Mouse (Mus musculus): ENCODE data around the gene Hs3st5. TPM values are rescaled to one million over a fixed set of nuclear protein-coding genes. Genes with fewer than 3 reads are reported as not detected.

Gene Hs3st5
- polyA plus RNA-seq, 1 experiment from 2014 or later = 2.9 TPM

- H3K9me3 ChIP-seq (ENCODE audit: control insufficient read depth, low read depth, low read length) = no peaks in the 10 kb centered on the region
- 81% methylated on average over 3 of the region's 3 CpGs for whole genome bisulfite sequencing
Observed at GRCm38 (mm10) chr10:36726239-36726638, 219.6 kb downstream of the Hs3st5 start.

DNA sequence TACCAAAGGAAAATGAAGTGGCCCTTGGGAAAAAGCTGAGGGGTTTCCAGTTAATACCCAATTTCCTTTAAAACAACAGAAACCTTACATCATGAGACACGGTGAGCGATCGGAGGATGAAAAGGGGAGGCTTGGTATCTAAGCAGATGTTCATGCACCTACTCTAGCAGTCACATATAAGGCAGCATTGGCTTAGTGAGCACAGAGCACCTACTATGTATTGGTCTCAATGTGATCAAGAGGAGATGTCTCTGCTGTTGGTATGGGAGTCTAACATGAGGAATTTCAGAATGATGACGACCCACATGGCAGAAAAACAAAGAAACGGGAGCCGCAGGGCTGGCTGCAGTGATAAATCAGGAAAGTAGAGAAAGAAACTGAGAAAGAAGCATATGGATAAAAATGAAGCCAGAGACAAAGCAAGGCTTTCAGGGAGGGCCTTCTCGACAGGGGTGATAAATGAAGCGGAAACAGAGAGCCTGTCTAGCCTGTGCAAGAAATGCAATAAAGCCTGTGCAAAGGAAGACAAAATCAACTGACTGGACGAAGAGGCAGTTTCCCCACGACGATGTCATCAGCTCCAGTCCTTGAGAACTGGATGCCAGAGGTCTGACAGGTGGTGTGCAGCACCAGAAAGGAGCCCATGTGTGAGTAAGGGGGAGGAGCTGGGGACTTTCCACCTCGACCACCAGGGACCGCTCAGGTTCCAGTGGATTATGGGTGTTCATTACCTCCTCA lies 222.9 kb downstream of the Hs3st5 start:
- no peak overlapping the region for H3K4me2 ChIP-seq (replicated peaks; ENCODE audit: low read depth, low read length)

More at GRCm38 (mm10) chr10:36726239-36726638, 219.6 kb downstream of the Hs3st5 start:
- H3K27me3 ChIP-seq (ENCODE audit: control insufficient read depth, insufficient read depth, low read length) = no peaks in the 10 kb centered on the region
- H3K36me3 ChIP-seq (ENCODE audit: control insufficient read depth, insufficient read depth, low read length) = no peaks in the 10 kb centered on the region
- H3K4me3 ChIP-seq (ENCODE audit: low read depth, low read length) = no peak overlapping the region
- H3K9ac ChIP-seq (replicated peaks; ENCODE audit: low read depth, low read length) = no peak overlapping the region
- no peaks in the 10 kb centered on the region for H3K4me1 ChIP-seq (ENCODE audit: control insufficient read depth, insufficient read depth, low read length)
- H3K27ac ChIP-seq (ENCODE audit: low read length) = no peak overlapping the region
- no peak for ATAC-seq (ENCODE audit: insufficient number of reproducible peaks, insufficient read depth, low FRiP score, low read depth)
- H3K4me2 ChIP-seq (replicated peaks; ENCODE audit: low read depth, low read length) = no peak overlapping the region

GRCm38 (mm10) chr10:36739375-36739774 lies 232.8 kb downstream of the Hs3st5 start:
- Histone ChIP-seq H3K4me3 (ENCODE audit: low read depth, low read length) (no peak overlapping the region), H3K4me2 (replicated peaks; ENCODE audit: low read depth, low read length) (no peak overlapping the region), H3K36me3 (ENCODE audit: control insufficient read depth, insufficient read depth, low read length) (no peaks in the 10 kb centered on the region), H3K27me3 (ENCODE audit: control insufficient read depth, insufficient read depth, low read length) (no peaks in the 10 kb centered on the region), H3K27ac (ENCODE audit: low read length) (no peak overlapping the region), H3K9me3 (ENCODE audit: control insufficient read depth, low read depth, low read length) (no peaks in the 10 kb centered on the region), H3K9ac (replicated peaks; ENCODE audit: low read depth, low read length) (no peak overlapping the region), H3K4me1 (ENCODE audit: control insufficient read depth, insufficient read depth, low read length) (no peaks in the 10 kb centered on the region)
- no peak for ATAC-seq (ENCODE audit: insufficient number of reproducible peaks, insufficient read depth, low FRiP score, low read depth)

More for the DNA sequence above, 222.9 kb downstream of the Hs3st5 start:
- Histone ChIP-seq H3K9me3 (ENCODE audit: control insufficient read depth, low read depth, low read length) (no peaks in the 10 kb centered on the region), H3K4me1 (ENCODE audit: control insufficient read depth, insufficient read depth, low read length) (no peaks in the 10 kb centered on the region), H3K36me3 (ENCODE audit: control insufficient read depth, insufficient read depth, low read length) (no peaks in the 10 kb centered on the region), H3K4me3 (ENCODE audit: low read depth, low read length) (no peak overlapping the region), H3K9ac (replicated peaks; ENCODE audit: low read depth, low read length) (no peak overlapping the region), H3K27me3 (ENCODE audit: control insufficient read depth, insufficient read depth, low read length) (no peaks in the 10 kb centered on the region), H3K27ac (ENCODE audit: low read length) (no peak overlapping the region)
- 51% methylated on average over 13 of the region's 13 CpGs for WGBS
- no peak for ATAC-seq (ENCODE audit: insufficient number of reproducible peaks, insufficient read depth, low FRiP score, low read depth)

DNA sequence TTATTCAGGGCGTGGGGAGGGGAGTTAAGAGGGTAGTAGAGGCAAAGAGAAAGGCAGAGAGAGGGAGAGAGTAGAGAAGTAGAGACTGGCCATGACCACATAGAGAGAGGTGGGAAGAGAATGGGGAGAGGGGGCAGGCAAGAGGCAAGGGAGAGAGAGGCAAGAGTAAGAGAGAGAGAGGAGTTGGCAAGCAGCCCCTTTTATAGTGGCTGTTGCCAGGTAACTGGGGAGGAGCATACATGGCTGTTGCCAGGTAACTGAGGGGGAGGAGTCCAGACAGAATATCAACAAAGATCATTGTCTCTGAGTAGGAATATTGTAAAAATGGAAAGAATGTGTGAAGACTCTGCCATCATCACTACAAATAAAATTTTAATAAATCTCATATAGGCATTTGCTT lies 243.4 kb downstream of the Hs3st5 start:
- Histone ChIP-seq H3K27me3 (ENCODE audit: control insufficient read depth, insufficient read depth, low read length) (no peaks in the 10 kb centered on the region), H3K9me3 (ENCODE audit: control insufficient read depth, low read depth, low read length) (no peaks in the 10 kb centered on the region), H3K4me1 (ENCODE audit: control insufficient read depth, insufficient read depth, low read length) (no peaks in the 10 kb centered on the region), H3K9ac (replicated peaks; ENCODE audit: low read depth, low read length) (no peak overlapping the region), H3K27ac (ENCODE audit: low read length) (no peak overlapping the region), H3K4me2 (replicated peaks; ENCODE audit: low read depth, low read length) (no peak overlapping the region), H3K36me3 (ENCODE audit: control insufficient read depth, insufficient read depth, low read length) (no peaks in the 10 kb centered on the region), H3K4me3 (ENCODE audit: low read depth, low read length) (no peak overlapping the region)
- WGBS = 52% methylated on average over 1 of the region's 1 CpGs
- no peak for ATAC-seq (ENCODE audit: insufficient number of reproducible peaks, insufficient read depth, low FRiP score, low read depth)

DNA sequence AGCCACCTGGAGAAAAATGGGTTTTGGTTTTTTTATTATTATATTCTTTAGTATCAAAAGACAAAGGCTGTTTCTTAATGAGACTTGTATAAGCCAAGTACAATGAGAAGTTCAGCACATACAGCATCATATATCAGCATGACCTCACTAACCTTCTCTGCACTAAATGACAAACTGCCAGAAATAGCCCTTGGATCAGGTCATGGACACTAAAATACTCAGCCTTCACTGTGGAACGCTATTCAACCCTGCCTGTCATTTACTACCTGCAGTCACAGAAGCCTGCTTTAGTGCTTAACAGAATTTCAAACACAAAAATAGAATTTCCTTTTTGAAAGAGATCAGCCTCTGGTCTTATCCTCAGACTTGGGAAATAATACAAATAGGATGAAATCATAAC lies 247.9 kb downstream of the Hs3st5 start:
- no peak overlapping the region for H3K9ac ChIP-seq (replicated peaks; ENCODE audit: low read depth, low read length)
- H3K9me3 ChIP-seq (ENCODE audit: control insufficient read depth, low read depth, low read length) = no peaks in the 10 kb centered on the region
- no peaks in the 10 kb centered on the region for H3K27me3 ChIP-seq (ENCODE audit: control insufficient read depth, insufficient read depth, low read length)
- no peak overlapping the region for H3K27ac ChIP-seq (ENCODE audit: low read length)
- ATAC-seq (ENCODE audit: insufficient number of reproducible peaks, insufficient read depth, low FRiP score, low read depth) = no peak
- H3K4me2 ChIP-seq (replicated peaks; ENCODE audit: low read depth, low read length) = no peak overlapping the region
- 50% methylated on average over 1 of the region's 1 CpGs for WGBS
- no peaks in the 10 kb centered on the region for H3K36me3 ChIP-seq (ENCODE audit: control insufficient read depth, insufficient read depth, low read length)
- H3K4me1 ChIP-seq (ENCODE audit: control insufficient read depth, insufficient read depth, low read length) = no peaks in the 10 kb centered on the region
- no peak overlapping the region for H3K4me3 ChIP-seq (ENCODE audit: low read depth, low read length)

GRCm38 (mm10) chr10:36773595-36773994 lies 267.0 kb downstream of the Hs3st5 start:
- Histone ChIP-seq H3K27ac (ENCODE audit: low read length) (no peak overlapping the region), H3K4me3 (ENCODE audit: low read depth, low read length) (no peak overlapping the region), H3K9ac (replicated peaks; ENCODE audit: low read depth, low read length) (no peak overlapping the region), H3K36me3 (ENCODE audit: control insufficient read depth, insufficient read depth, low read length) (no peaks in the 10 kb centered on the region), H3K27me3 (ENCODE audit: control insufficient read depth, insufficient read depth, low read length) (no peaks in the 10 kb centered on the region), H3K4me2 (replicated peaks; ENCODE audit: low read depth, low read length) (no peak overlapping the region), H3K4me1 (ENCODE audit: control insufficient read depth, insufficient read depth, low read length) (no peaks in the 10 kb centered on the region), H3K9me3 (ENCODE audit: control insufficient read depth, low read depth, low read length) (no peaks in the 10 kb centered on the region)
- no peak for ATAC-seq (ENCODE audit: insufficient number of reproducible peaks, insufficient read depth, low FRiP score, low read depth)

DNA sequence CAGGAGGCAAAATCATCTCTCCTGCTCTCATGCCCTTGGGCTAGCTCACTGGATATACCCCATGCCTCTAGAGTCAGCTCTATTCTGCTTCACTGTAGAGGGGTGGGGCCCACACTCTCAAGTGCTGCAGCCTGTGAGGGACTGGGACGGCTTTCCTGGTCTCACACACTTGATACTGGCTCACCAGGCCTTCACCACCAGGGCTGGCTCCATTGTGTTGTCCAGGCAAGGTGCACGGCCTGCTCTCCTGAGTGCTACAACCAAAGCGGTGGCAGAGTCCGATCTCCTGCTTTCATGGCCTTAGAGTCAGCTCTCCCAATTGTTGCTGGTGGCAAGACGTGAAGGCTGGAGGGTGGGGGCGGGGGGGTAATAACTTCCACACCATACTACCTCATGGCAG lies 268.3 kb downstream of the Hs3st5 start:
- no peak overlapping the region for H3K4me2 ChIP-seq (replicated peaks; ENCODE audit: low read depth, low read length)
- no peak overlapping the region for H3K4me3 ChIP-seq (ENCODE audit: low read depth, low read length)
- no peak overlapping the region for H3K9ac ChIP-seq (replicated peaks; ENCODE audit: low read depth, low read length)
- no peak overlapping the region for H3K27ac ChIP-seq (ENCODE audit: low read length)
- no peaks in the 10 kb centered on the region for H3K4me1 ChIP-seq (ENCODE audit: control insufficient read depth, insufficient read depth, low read length)
- WGBS = 82% methylated on average over 6 of the region's 6 CpGs
- H3K9me3 ChIP-seq (ENCODE audit: control insufficient read depth, low read depth, low read length) = no peaks in the 10 kb centered on the region
- no peaks in the 10 kb centered on the region for H3K27me3 ChIP-seq (ENCODE audit: control insufficient read depth, insufficient read depth, low read length)
- ATAC-seq (ENCODE audit: insufficient number of reproducible peaks, insufficient read depth, low FRiP score, low read depth) = no peak
- H3K36me3 ChIP-seq (ENCODE audit: control insufficient read depth, insufficient read depth, low read length) = no peaks in the 10 kb centered on the region

DNA sequence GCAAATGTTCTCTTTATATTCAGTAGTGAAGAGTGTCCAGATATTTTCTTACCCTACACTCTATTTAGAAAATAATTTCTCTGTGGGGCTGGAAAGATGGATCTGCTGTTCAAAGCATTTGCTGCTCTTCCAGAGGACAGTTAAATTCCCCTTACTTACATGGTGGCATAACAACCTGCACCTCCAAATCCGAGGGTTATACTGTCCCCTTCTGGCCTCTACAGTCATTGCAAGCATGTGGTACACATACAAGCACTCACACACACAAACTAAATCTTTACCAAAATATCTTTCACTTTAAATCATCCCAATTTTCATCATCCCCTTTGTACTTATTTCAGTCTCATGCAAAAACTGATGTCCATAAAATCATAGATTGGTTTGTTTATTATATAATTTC lies 275.0 kb downstream of the Hs3st5 start:
- H3K4me1 ChIP-seq (ENCODE audit: control insufficient read depth, insufficient read depth, low read length) = no peaks in the 10 kb centered on the region
- no peak overlapping the region for H3K4me2 ChIP-seq (replicated peaks; ENCODE audit: low read depth, low read length)
- no peak for ATAC-seq (ENCODE audit: insufficient number of reproducible peaks, insufficient read depth, low FRiP score, low read depth)
- 54% methylated on average over 1 of the region's 1 CpGs for WGBS
- no peak overlapping the region for H3K27ac ChIP-seq (ENCODE audit: low read length)
- no peaks in the 10 kb centered on the region for H3K27me3 ChIP-seq (ENCODE audit: control insufficient read depth, insufficient read depth, low read length)
- H3K4me3 ChIP-seq (ENCODE audit: low read depth, low read length) = no peak overlapping the region
- H3K9me3 ChIP-seq (ENCODE audit: control insufficient read depth, low read depth, low read length) = no peaks in the 10 kb centered on the region
- no peaks in the 10 kb centered on the region for H3K36me3 ChIP-seq (ENCODE audit: control insufficient read depth, insufficient read depth, low read length)
- H3K9ac ChIP-seq (replicated peaks; ENCODE audit: low read depth, low read length) = no peak overlapping the region

DNA sequence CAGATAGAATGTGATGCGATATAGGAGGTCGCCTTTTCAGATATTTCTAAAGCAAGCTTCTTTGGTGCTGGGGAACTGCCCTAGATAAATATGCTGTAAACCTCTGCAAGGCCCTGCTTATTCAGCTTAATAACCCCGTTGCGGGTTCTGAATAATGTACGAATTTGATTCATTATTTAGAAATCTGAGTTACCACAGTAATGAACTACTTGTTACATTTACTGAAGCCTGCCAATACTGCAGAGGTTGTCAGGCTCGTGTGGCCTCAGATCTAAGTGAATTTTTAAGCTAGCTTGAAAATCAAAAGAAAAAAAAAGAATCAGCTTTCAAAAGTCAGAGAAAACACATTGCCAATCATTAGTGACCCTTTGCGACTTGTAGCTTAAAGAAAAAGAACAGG lies 280.4 kb downstream of the Hs3st5 start:
- Histone ChIP-seq H3K9ac (replicated peaks; ENCODE audit: low read depth, low read length) (no peak overlapping the region), H3K27me3 (ENCODE audit: control insufficient read depth, insufficient read depth, low read length) (no peaks in the 10 kb centered on the region), H3K4me1 (ENCODE audit: control insufficient read depth, insufficient read depth, low read length) (no peaks in the 10 kb centered on the region), H3K9me3 (ENCODE audit: control insufficient read depth, low read depth, low read length) (no peaks in the 10 kb centered on the region), H3K4me2 (replicated peaks; ENCODE audit: low read depth, low read length) (no peak overlapping the region), H3K36me3 (ENCODE audit: control insufficient read depth, insufficient read depth, low read length) (no peaks in the 10 kb centered on the region), H3K4me3 (ENCODE audit: low read depth, low read length) (no peak overlapping the region), H3K27ac (ENCODE audit: low read length) (no peak overlapping the region)
- WGBS = 79% methylated on average over 7 of the region's 7 CpGs
- no peak for ATAC-seq (ENCODE audit: insufficient number of reproducible peaks, insufficient read depth, low FRiP score, low read depth)

Measured in stomach, embryonic 14.5 days (tissue).